Mouse (Mus musculus) layer of hippocampus, adult 2 months (tissue): ENCODE data around the gene Nhsl1. TPM values are rescaled to one million over a fixed set of nuclear protein-coding genes. Genes with fewer than 3 reads are reported as not detected.
A peak's percentile ranks its signal among the peaks of the same experiment; 100 is the strongest.
"Not testable (repeated sequence)": the region's sequence is repeated elsewhere in the genome, so short reads cannot be mapped to it uniquely, and the experiment has no call there.

Experiments used
- DNase-seq, 2 experiments: peaks; one replicate each; pipeline ENCODE4 v3.0.0; 2022; ENCODE audit warnings: low spot score in 2 of 2
- H3K27ac ChIP-seq: fragments of 200-600 bp; 2 replicates; pipeline ENCODE4 v1.8.1; 2022
- H3K4me3 ChIP-seq: fragments of 200-600 bp; 2 replicates; pipeline ENCODE4 v1.8.1; 2022; ENCODE audit warnings: mild to moderate bottlenecking
- CTCF ChIP-seq: fragments of 200-600 bp; conservative IDR thresholded peaks from 2 replicates; pipeline ENCODE4 v1.8.1; 2022; ENCODE audit warnings: antibody characterized with exemption, mild to moderate bottlenecking, moderate library complexity
- total RNA-seq, 2 experiments: library from RNA; stranded (reverse); gene quantifications; 2 replicates each; pipeline ENCODE4 v1.2.3; 2021

The Nhsl1 gene
- total RNA-seq, 2 experiments from 2014 or later: 47.5 to 51.6 TPM

GRCm38 (mm10) chr10:18526851-18527675 lies 208.3 kb downstream of the Nhsl1 start:
- DNase-seq: no peak
- Histone ChIP-seq H3K4me3 (peak overlapping the region; percentile 61), H3K27ac (peak overlapping the region; percentile 91)
- no peak for TF ChIP-seq CTCF

- peak overlapping the region; percentile 61 for H3K4me3 ChIP-seq
Measured at GRCm38 (mm10) chr10:18527766-18528165, 209.0 kb downstream of the Nhsl1 start.

GRCm38 (mm10) chr10:18528475-18528874 lies 209.7 kb downstream of the Nhsl1 start:
- peak; percentile 55 to 63 for DNase-seq
- Histone ChIP-seq H3K4me3 (peak overlapping the region; percentile 61), H3K27ac (peak overlapping the region; percentile 91)
- TF ChIP-seq CTCF: peak; percentile 90

More at GRCm38 (mm10) chr10:18527766-18528165, 209.0 kb downstream of the Nhsl1 start:
- TF ChIP-seq CTCF: no peak
- DNase-seq: no peak
- H3K27ac ChIP-seq: peak overlapping the region; percentile 91

- peak; percentile 54; the same call in 1 of the 2 replicates for TF ChIP-seq CTCF
- Histone ChIP-seq H3K4me3 (peak overlapping the region; percentile 61; the same call in 1 of the 2 replicates), H3K27ac (0 out of 2 replicates have a peak overlapping the region, but pooled peaks have one; percentile 91)
- DNase-seq: no peak
Measured at GRCm38 (mm10) chr10:18529177-18529576, 210.4 kb downstream of the Nhsl1 start.

GRCm38 (mm10) chr10:18530161-18530560 lies 211.4 kb downstream of the Nhsl1 start:
- H3K4me3 ChIP-seq: peak overlapping the region; percentile 12; the same call in 1 of the 2 replicates
- TF ChIP-seq CTCF: no peak
- no peak for DNase-seq
- H3K27ac ChIP-seq: peak overlapping the region; percentile 68

GRCm38 (mm10) chr10:18532293-18532692 lies 213.5 kb downstream of the Nhsl1 start:
- H3K27ac ChIP-seq: no peak overlapping the region
- no peak for TF ChIP-seq CTCF

GRCm38 (mm10) chr10:18536889-18537288 lies 218.1 kb downstream of the Nhsl1 start:
- Histone ChIP-seq H3K4me3 (no peak overlapping the region), H3K27ac (no peak overlapping the region)
- DNase-seq: no peak
- no peak for TF ChIP-seq CTCF

More at GRCm38 (mm10) chr10:18532293-18532692, 213.5 kb downstream of the Nhsl1 start:
- no peak for DNase-seq
- no peak overlapping the region for H3K4me3 ChIP-seq

GRCm38 (mm10) chr10:18545309-18545708 lies 226.5 kb downstream of the Nhsl1 start:
- Histone ChIP-seq H3K4me3 (peak overlapping the region; percentile 74), H3K27ac (peak overlapping the region; percentile 67)
- no peak for DNase-seq
- TF ChIP-seq CTCF: no peak

- peak; percentile 84 for TF ChIP-seq CTCF
- H3K4me3 ChIP-seq: peak within 1 kb of the TSS; percentile 74
- peak in 1 of 2 experiments; percentile 65 for DNase-seq
- peak within 1 kb of the TSS; percentile 67 for H3K27ac ChIP-seq
Measured at GRCm38 (mm10) chr10:18545813-18546235, 227.0 kb downstream of the Nhsl1 start, which contains the start of gene Hebp2. TSS of gene Hebp2 (minus strand) at chr10:18546076.

GRCm38 (mm10) chr10:18547381-18547780 lies 228.6 kb downstream of the Nhsl1 start:
- H3K27ac ChIP-seq: no peak overlapping the region
- no peak for TF ChIP-seq CTCF
- no peak overlapping the region for H3K4me3 ChIP-seq
- DNase-seq: no peak

- no peak for DNase-seq
- H3K27ac ChIP-seq: no peak overlapping the region
- H3K4me3 ChIP-seq: peak overlapping the region; percentile 38
- TF ChIP-seq CTCF: no peak
Measured at GRCm38 (mm10) chr10:18549321-18550216, 230.8 kb downstream of the Nhsl1 start.

- H3K27ac ChIP-seq, DNase-seq, H3K4me3 ChIP-seq: not testable (repeated sequence)
Measured at GRCm38 (mm10) chr10:18559076-18559475, 240.3 kb downstream of the Nhsl1 start.

- Histone ChIP-seq H3K4me3 (no peak overlapping the region), H3K27ac (no peak overlapping the region)
- 0 out of 2 replicates have a peak, but pooled peaks have one; percentile 17 for TF ChIP-seq CTCF
- DNase-seq: no peak
Measured at GRCm38 (mm10) chr10:18561445-18561844, 242.7 kb downstream of the Nhsl1 start.
